Mouse (Mus musculus): ENCODE data around the gene Gm45717. TPM values are rescaled to one million over a fixed set of nuclear protein-coding genes. Genes with fewer than 3 reads are reported as not detected.

Gene Gm45717
- polyA plus RNA-seq, 1 experiment = 1.1 TPM

- H3K4me3 ChIP-seq (ENCODE audit: low read depth, low read length) = peak overlapping the region; percentile 61
- peaks cover 14% of the 10 kb centered on the region for H3K4me1 ChIP-seq (ENCODE audit: control insufficient read depth, insufficient read depth, insufficient read length, low read length)
- no peaks in the 10 kb centered on the region for H3K27me3 ChIP-seq (ENCODE audit: control insufficient read depth, insufficient read depth, low read length)
- under 1% methylated on average over 9 of the region's 9 CpGs for WGBS
- H3K27ac ChIP-seq (ENCODE audit: insufficient read depth, low read depth, low read length) = peak overlapping the region; percentile 46
- H3K36me3 ChIP-seq (ENCODE audit: control insufficient read depth, insufficient read depth, low read length) = 0 out of 2 replicates have a peak, but pooled peaks cover 3% of the 10 kb centered on the region
- TF ChIP-seq POLR2A (IDR thresholded peaks at IDR 0.05; ENCODE audit: low read depth, low read length) = no peak
- no peak for TF ChIP-seq CTCF (IDR thresholded peaks at IDR 0.05; ENCODE audit: extremely low read depth, insufficient read length, insufficient replicate concordance, low read depth, low read length)
Measured at GRCm38 (mm10) chr7:140954733-140955071, 1.0 kb downstream of the Gm45717 start.

DNA sequence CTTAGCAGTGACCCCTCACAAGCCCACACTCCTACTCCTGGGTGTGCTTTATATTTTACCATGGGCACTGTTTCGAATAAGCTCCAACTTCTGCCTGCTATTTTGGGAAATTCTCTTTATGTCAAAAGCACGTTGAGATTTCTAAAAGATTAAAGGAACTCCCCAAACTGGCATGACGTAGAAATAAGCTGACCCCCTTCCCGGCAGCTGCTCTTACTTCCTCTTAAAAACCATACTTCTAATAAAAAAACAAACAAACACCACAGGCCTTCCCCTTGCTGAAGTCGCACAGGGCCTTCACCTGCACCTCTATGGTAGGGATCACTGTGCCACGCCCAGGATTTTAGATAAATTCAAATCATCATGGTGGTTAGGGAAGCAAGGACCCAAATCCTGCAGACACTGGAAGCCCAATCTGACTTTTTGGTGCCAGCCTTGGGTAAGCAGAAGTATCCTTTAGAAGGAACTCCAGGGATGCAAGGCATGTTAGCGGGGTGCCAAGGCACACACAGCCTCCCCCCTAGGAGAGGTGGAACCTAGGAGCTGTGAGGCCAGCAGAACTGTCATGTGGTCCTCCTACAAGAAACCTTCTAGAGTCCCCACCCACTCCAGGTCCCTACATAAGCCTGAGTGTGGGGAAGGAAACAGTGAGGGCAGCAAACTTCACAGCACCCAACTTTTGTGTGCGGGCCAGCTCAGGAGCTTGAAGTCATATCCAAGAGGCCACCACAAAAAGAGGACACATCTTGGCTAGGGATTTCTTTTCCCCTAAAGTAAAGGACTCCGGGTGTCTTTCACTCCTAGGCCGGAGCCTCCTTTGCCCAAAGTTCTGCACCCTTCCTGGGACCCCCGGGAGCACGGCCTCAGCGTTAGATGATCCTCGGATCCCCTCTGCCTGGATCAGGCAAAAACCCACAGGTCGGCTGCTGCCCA, 1.7 kb downstream of the Gm45717 start:
- peak overlapping the region; percentile 47 for H3K27ac ChIP-seq (ENCODE audit: insufficient read depth, low read depth, low read length)
- WGBS = 12% methylated on average over 15 of the region's 15 CpGs
- peak overlapping the region; percentile 61 for H3K4me3 ChIP-seq (ENCODE audit: low read depth, low read length)
- peaks cover 14% of the 10 kb centered on the region for H3K4me1 ChIP-seq (ENCODE audit: control insufficient read depth, insufficient read depth, insufficient read length, low read length)
- TF ChIP-seq CTCF (IDR thresholded peaks at IDR 0.05; ENCODE audit: extremely low read depth, insufficient read length, insufficient replicate concordance, low read depth, low read length) = no peak
- TF ChIP-seq POLR2A (IDR thresholded peaks at IDR 0.05; ENCODE audit: low read depth, low read length) = no peak
- peaks cover 7% of the 10 kb centered on the region; the same call in 1 of the 2 replicates for H3K36me3 ChIP-seq (ENCODE audit: control insufficient read depth, insufficient read depth, low read length)
- H3K27me3 ChIP-seq (ENCODE audit: control insufficient read depth, insufficient read depth, low read length) = no peaks in the 10 kb centered on the region

- peaks cover 14% of the 10 kb centered on the region for H3K4me1 ChIP-seq (ENCODE audit: control insufficient read depth, insufficient read depth, insufficient read length, low read length)
- WGBS = 61% methylated on average over 11 of the region's 11 CpGs
- no peaks in the 10 kb centered on the region for H3K27me3 ChIP-seq (ENCODE audit: control insufficient read depth, insufficient read depth, low read length)
- peak overlapping the region; percentile 47; the same call in 1 of the 2 replicates for H3K27ac ChIP-seq (ENCODE audit: insufficient read depth, low read depth, low read length)
- H3K4me3 ChIP-seq (ENCODE audit: low read depth, low read length) = no peak overlapping the region
- TF ChIP-seq CTCF (IDR thresholded peaks at IDR 0.05; ENCODE audit: extremely low read depth, insufficient read length, insufficient replicate concordance, low read depth, low read length) (no peak), POLR2A (IDR thresholded peaks at IDR 0.05; ENCODE audit: low read depth, low read length) (no peak)
- H3K36me3 ChIP-seq (ENCODE audit: control insufficient read depth, insufficient read depth, low read length) = peaks cover 11% of the 10 kb centered on the region; the same call in 1 of the 2 replicates
Measured at GRCm38 (mm10) chr7:140953133-140953532, 2.6 kb downstream of the Gm45717 start.

GRCm38 (mm10) chr7:140952441-140952840, 3.3 kb downstream of the Gm45717 start:
- Histone ChIP-seq H3K4me1 (ENCODE audit: control insufficient read depth, insufficient read depth, insufficient read length, low read length) (peaks cover 14% of the 10 kb centered on the region), H3K27me3 (ENCODE audit: control insufficient read depth, insufficient read depth, low read length) (no peaks in the 10 kb centered on the region), H3K27ac (ENCODE audit: insufficient read depth, low read depth, low read length) (0 out of 2 replicates have a peak overlapping the region, but pooled peaks have one; percentile 21), H3K4me3 (ENCODE audit: low read depth, low read length) (no peak overlapping the region), H3K36me3 (ENCODE audit: control insufficient read depth, insufficient read depth, low read length) (peaks cover 11% of the 10 kb centered on the region; the same call in 1 of the 2 replicates)
- TF ChIP-seq POLR2A (IDR thresholded peaks at IDR 0.05; ENCODE audit: low read depth, low read length) = no peak
- TF ChIP-seq CTCF (IDR thresholded peaks at IDR 0.05; ENCODE audit: extremely low read depth, insufficient read length, insufficient replicate concordance, low read depth, low read length) = no peak
- WGBS = 74% methylated on average over 7 of the region's 7 CpGs

- no peak overlapping the region; the same call in 1 of the 2 replicates for H3K27ac ChIP-seq (ENCODE audit: insufficient read depth, low read depth, low read length)
- 59% methylated on average over 6 of the region's 6 CpGs for WGBS
- H3K36me3 ChIP-seq (ENCODE audit: control insufficient read depth, insufficient read depth, low read length) = peaks cover 11% of the 10 kb centered on the region; the same call in 1 of the 2 replicates
- TF ChIP-seq POLR2A (IDR thresholded peaks at IDR 0.05; ENCODE audit: low read depth, low read length) = no peak
- no peaks in the 10 kb centered on the region for H3K27me3 ChIP-seq (ENCODE audit: control insufficient read depth, insufficient read depth, low read length)
- peaks cover 14% of the 10 kb centered on the region for H3K4me1 ChIP-seq (ENCODE audit: control insufficient read depth, insufficient read depth, insufficient read length, low read length)
- H3K4me3 ChIP-seq (ENCODE audit: low read depth, low read length) = no peak overlapping the region
Measured at GRCm38 (mm10) chr7:140951765-140952164, 4.0 kb downstream of the Gm45717 start.

DNA sequence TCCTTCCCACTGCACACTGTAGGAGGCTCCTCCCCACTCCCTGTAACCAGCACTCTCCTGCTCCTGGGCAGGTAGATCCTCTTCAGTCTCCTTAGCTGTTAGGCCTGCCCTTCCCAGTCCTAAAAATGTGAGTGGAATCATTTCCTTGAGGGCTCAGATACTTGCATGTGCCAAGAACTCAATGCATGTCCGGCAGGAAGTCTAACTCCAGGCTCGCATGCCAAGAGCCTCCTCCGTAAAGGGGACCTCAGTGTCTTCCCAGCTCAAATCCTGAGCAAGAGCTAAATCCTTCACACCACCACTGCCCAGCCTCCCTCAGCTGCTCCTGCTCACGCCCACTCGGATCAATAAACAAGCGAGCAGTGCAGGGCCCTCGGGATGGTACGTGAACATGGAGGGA, 4.7 kb downstream of the Gm45717 start:
- Histone ChIP-seq H3K36me3 (ENCODE audit: control insufficient read depth, insufficient read depth, low read length) (peaks cover 12% of the 10 kb centered on the region), H3K27me3 (ENCODE audit: control insufficient read depth, insufficient read depth, low read length) (no peaks in the 10 kb centered on the region), H3K4me3 (ENCODE audit: low read depth, low read length) (no peak overlapping the region), H3K4me1 (ENCODE audit: control insufficient read depth, insufficient read depth, insufficient read length, low read length) (peaks cover 14% of the 10 kb centered on the region), H3K27ac (ENCODE audit: insufficient read depth, low read depth, low read length) (peak overlapping the region; percentile 23; the same call in 1 of the 2 replicates)
- TF ChIP-seq POLR2A (IDR thresholded peaks at IDR 0.05; ENCODE audit: low read depth, low read length) = no peak
- no peak for TF ChIP-seq CTCF (IDR thresholded peaks at IDR 0.05; ENCODE audit: extremely low read depth, insufficient read length, insufficient replicate concordance, low read depth, low read length)
- WGBS = 43% methylated on average over 8 of the region's 8 CpGs

GRCm38 (mm10) chr7:140949824-140950530, 5.8 kb downstream of the Gm45717 start, which contains the start of gene Ifitm5:
TSS of gene Ifitm5 (minus strand) at chr7:140950291.
- H3K27ac ChIP-seq (ENCODE audit: insufficient read depth, low read depth, low read length) = peak within 1 kb of the TSS; percentile 23; the same call in 1 of the 2 replicates
- no peak for TF ChIP-seq POLR2A (IDR thresholded peaks at IDR 0.05; ENCODE audit: low read depth, low read length)
- TF ChIP-seq CTCF (IDR thresholded peaks at IDR 0.05; ENCODE audit: extremely low read depth, insufficient read length, insufficient replicate concordance, low read depth, low read length) = no peak
- H3K4me3 ChIP-seq (ENCODE audit: low read depth, low read length) = no peak within 1 kb of the TSS
- H3K4me1 ChIP-seq (ENCODE audit: control insufficient read depth, insufficient read depth, insufficient read length, low read length) = peaks cover 14% of the 10 kb centered on the region
- H3K36me3 ChIP-seq (ENCODE audit: control insufficient read depth, insufficient read depth, low read length) = peaks cover 20% of the 10 kb centered on the region
- no peaks in the 10 kb centered on the region for H3K27me3 ChIP-seq (ENCODE audit: control insufficient read depth, insufficient read depth, low read length)
- WGBS = 76% methylated on average over 16 of the region's 16 CpGs

Measured in small intestine, adult 2 months (tissue).